In genomic region chr1:101530001-101530400, GRCm38 (mm10) we compare ENCODE assay signal across 23 mouse cellular contexts.
DNase-seq lines count a peak whose midpoint lies in the region; ATAC-seq and TF ChIP-seq lines count a peak whose summit lies in the region.
"Had no signal": no experiment of that assay in that cellular context is flagged by ENCODE, and none has a peak within 500 bp of the region (broad histone marks: within the 10 kb centered on the region; RNA-seq: fewer than 3 reads in every experiment).

No protein-coding gene starts in this region.

- H3K4me1 ChIP-seq in midbrain, embryonic 11.5 days (ENCODE audit: control insufficient read depth, insufficient read depth, low read length): no peaks in the 10 kb centered on the region
- H3K4me1 ChIP-seq in midbrain, embryonic 15.5 days: no peaks in the 10 kb centered on the region
- H3K4me1 ChIP-seq in midbrain, embryonic 14.5 days (ENCODE audit: control insufficient read depth, insufficient read depth, low read length): no peaks in the 10 kb centered on the region
- H3K4me1 ChIP-seq in midbrain, embryonic 13.5 days (replicated peaks): no peaks in the 10 kb centered on the region
- H3K4me1 ChIP-seq: embryonic facial prominence, embryonic 13.5 days; embryonic facial prominence, embryonic 15.5 days; forebrain, embryonic 10.5 days; forebrain, embryonic 12.5 days had no signal

- H3K4me3 ChIP-seq in midbrain, embryonic 11.5 days (ENCODE audit: low read depth, low read length): no peak overlapping the region
- no peak overlapping the region for H3K4me3 ChIP-seq in midbrain, embryonic 15.5 days
- H3K4me3 ChIP-seq in midbrain, embryonic 14.5 days (replicated peaks; ENCODE audit: low read depth, low read length): no peak overlapping the region
- H3K4me3 ChIP-seq in midbrain, embryonic 13.5 days (replicated peaks): no peak overlapping the region
- H3K4me3 ChIP-seq: embryonic facial prominence, embryonic 13.5 days; embryonic facial prominence, embryonic 15.5 days; erythroblast, embryonic 14.5 days; forebrain, embryonic 10.5 days; forebrain, embryonic 12.5 days had no signal

- H3K27me3 ChIP-seq in midbrain, embryonic 11.5 days (ENCODE audit: control insufficient read depth, insufficient read depth, low read length): no peaks in the 10 kb centered on the region
- H3K27me3 ChIP-seq in midbrain, embryonic 15.5 days (replicated peaks): no peaks in the 10 kb centered on the region
- no peaks in the 10 kb centered on the region for H3K27me3 ChIP-seq in midbrain, embryonic 14.5 days (ENCODE audit: control insufficient read depth, insufficient read depth, low read length)
- H3K27me3 ChIP-seq in midbrain, embryonic 13.5 days: no peaks in the 10 kb centered on the region
- H3K27me3 ChIP-seq: embryonic facial prominence, embryonic 13.5 days; embryonic facial prominence, embryonic 15.5 days; forebrain, embryonic 12.5 days had no signal

- no peak overlapping the region for H3K27ac ChIP-seq in midbrain, embryonic 11.5 days (ENCODE audit: low read depth, low read length)
- H3K27ac ChIP-seq in midbrain, embryonic 15.5 days: no peak overlapping the region
- H3K27ac ChIP-seq in midbrain, embryonic 14.5 days (replicated peaks; ENCODE audit: low read depth, low read length): no peak overlapping the region
- no peak overlapping the region for H3K27ac ChIP-seq in midbrain, embryonic 13.5 days
- H3K27ac ChIP-seq: embryonic facial prominence, embryonic 13.5 days; embryonic facial prominence, embryonic 15.5 days; forebrain, embryonic 10.5 days; forebrain, embryonic 12.5 days had no signal

- WGBS in midbrain, embryonic 11.5 days: 55% methylated on average over 3 of the region's 3 CpGs
- WGBS in midbrain, embryonic 15.5 days: 52% methylated on average over 3 of the region's 3 CpGs
- 47% methylated on average over 3 of the region's 3 CpGs for WGBS in midbrain, embryonic 14.5 days
- WGBS in midbrain, embryonic 13.5 days: 40% methylated on average over 3 of the region's 3 CpGs

- TF ChIP-seq POLR2A in brain, embryonic 14.5 days (IDR thresholded peaks at IDR 0.05; ENCODE audit: borderline replicate concordance, extremely low read depth, insufficient read depth, insufficient read length, poor library complexity, severe bottlenecking): no peak

- no peak overlapping the region for H3K9ac ChIP-seq in midbrain, embryonic 11.5 days (ENCODE audit: low read length)
- H3K9ac ChIP-seq in midbrain, embryonic 15.5 days: no peak overlapping the region
- no peak overlapping the region for H3K9ac ChIP-seq in midbrain, embryonic 14.5 days (replicated peaks; ENCODE audit: low read length)
- no peak overlapping the region for H3K9ac ChIP-seq in midbrain, embryonic 13.5 days (replicated peaks)
- H3K9ac ChIP-seq: embryonic facial prominence, embryonic 13.5 days; embryonic facial prominence, embryonic 15.5 days; forebrain, embryonic 12.5 days had no signal

- DNase-seq in midbrain, embryonic 11.5 days (ENCODE audit: low spot score, missing footprints): no peak
- peak; percentile 8 for DNase-seq in midbrain, embryonic 14.5 days
- peak; percentile 1 for DNase-seq in brain, embryonic 14.5 days (ENCODE audit: low read depth)
- no peak for DNase-seq in right cerebral cortex, postnatal 10 days (ENCODE audit: low spot score in 2 of 2)
- DNase-seq: adrenal gland, adult 2 months; adrenal gland, postnatal 10 days; adrenal gland, postnatal 25 days; cerebellum, adult 11 months; cerebellum, adult 18-20 months; cerebellum, adult 8-10 months; cerebellum, adult 9-11 months; cerebellum, postnatal 14 days; cerebellum, postnatal 36 days; embryo, embryonic 11 days had no signal

- no peak for TF ChIP-seq CTCF in brain, embryonic 14.5 days (IDR thresholded peaks at IDR 0.05; ENCODE audit: borderline replicate concordance, extremely low read depth, insufficient read depth, insufficient read length)

- no peaks in the 10 kb centered on the region for H3K9me3 ChIP-seq in midbrain, embryonic 11.5 days (ENCODE audit: control insufficient read depth, low read length)
- no peaks in the 10 kb centered on the region for H3K9me3 ChIP-seq in midbrain, embryonic 15.5 days
- H3K9me3 ChIP-seq in midbrain, embryonic 14.5 days (ENCODE audit: control insufficient read depth, low read length): no peaks in the 10 kb centered on the region
- H3K9me3 ChIP-seq in midbrain, embryonic 13.5 days: no peaks in the 10 kb centered on the region
- H3K9me3 ChIP-seq: embryonic facial prominence, embryonic 13.5 days; embryonic facial prominence, embryonic 15.5 days; forebrain, embryonic 10.5 days; forebrain, embryonic 12.5 days had no signal

- H3K36me3 ChIP-seq in midbrain, embryonic 11.5 days (ENCODE audit: control insufficient read depth, insufficient read depth, low read length): no peaks in the 10 kb centered on the region
- no peaks in the 10 kb centered on the region for H3K36me3 ChIP-seq in midbrain, embryonic 15.5 days (replicated peaks)
- H3K36me3 ChIP-seq in midbrain, embryonic 14.5 days (ENCODE audit: control insufficient read depth, insufficient read depth, low read length): no peaks in the 10 kb centered on the region
- H3K36me3 ChIP-seq in midbrain, embryonic 13.5 days: no peaks in the 10 kb centered on the region
- H3K36me3 ChIP-seq: embryonic facial prominence, embryonic 13.5 days; embryonic facial prominence, embryonic 15.5 days; forebrain, embryonic 10.5 days; forebrain, embryonic 12.5 days had no signal

- no peak overlapping the region for H3K4me2 ChIP-seq in midbrain, embryonic 11.5 days
- H3K4me2 ChIP-seq in midbrain, embryonic 15.5 days: no peak overlapping the region
- no peak overlapping the region for H3K4me2 ChIP-seq in midbrain, embryonic 14.5 days (ENCODE audit: low read length)
- no peak overlapping the region for H3K4me2 ChIP-seq in midbrain, embryonic 13.5 days (replicated peaks)
- H3K4me2 ChIP-seq: embryonic facial prominence, embryonic 13.5 days; embryonic facial prominence, embryonic 15.5 days; forebrain, embryonic 12.5 days had no signal

- ATAC-seq in midbrain, embryonic 11.5 days (ENCODE audit: low FRiP score): peak; percentile 57
- no peak for ATAC-seq in midbrain, embryonic 15.5 days (replicated peaks)
- no peak for ATAC-seq in midbrain, embryonic 14.5 days (ENCODE audit: low FRiP score, low TSS enrichment)
- no peak for ATAC-seq in midbrain, embryonic 13.5 days
- ATAC-seq: forebrain, embryonic 14.5 days; forebrain, embryonic 16.5 days had no signal

Comparison
In these comparisons a context has a peak if more than half of its experiments do, and no peak if none do; other contexts are left out.
1. DNase-seq: peak in midbrain, embryonic 14.5 days (single experiment) and brain, embryonic 14.5 days (single experiment); none in midbrain, embryonic 11.5 days (single experiment) and right cerebral cortex, postnatal 10 days (0 of 2).